Mouse (Mus musculus) MEL (cell line): Measurements from ENCODE around the gene Slc13a2. TPM values are rescaled to one million over a fixed set of nuclear protein-coding genes. Genes with fewer than 3 reads are reported as not detected.

Experiments used
- DNase-seq: peaks from one replicate; pipeline ENCODE4 v3.0.0; 2011; ENCODE audit warnings: low read depth, low spot score
- H3K27ac ChIP-seq: 2 replicates; pipeline ENCODE4 v1.5.1; 2012; ENCODE audit warnings: low read depth, mild to moderate bottlenecking, control low read depth, low read length, moderate library complexity; ENCODE audit not compliant: control insufficient read depth
- H3K27me3 ChIP-seq, 2 experiments: fragments of 150-350 bp in 1 of 2; sonication (generic) in 1 of 2; 2 replicates each; pipeline ENCODE4 v1.6.1; 2012; ENCODE audit warnings: low read length in 2 of 2, mild to moderate bottlenecking in 2 of 2, improper control_type of control experiment in 1 of 2, moderate library complexity in 1 of 2; ENCODE audit not compliant: insufficient read depth in 2 of 2, control insufficient read depth in 1 of 2
- H3K36me3 ChIP-seq, 2 experiments: 2 replicates each; pipeline ENCODE4 v1.6.1; 2012 to 2014; ENCODE audit warnings: low read length in 2 of 2, improper control_type of control experiment in 1 of 2, inconsistent platforms in 1 of 2, mild to moderate bottlenecking in 1 of 2; ENCODE audit not compliant: insufficient read depth in 2 of 2, control insufficient read depth in 1 of 2
- H3K4me1 ChIP-seq, 2 experiments: fragments of 150-350 bp in 1 of 2; sonication (generic) in 1 of 2; 2 replicates each; pipeline ENCODE4 v1.6.1; 2012; ENCODE audit warnings: low read length in 2 of 2, improper control_type of control experiment in 1 of 2, mild to moderate bottlenecking in 1 of 2; ENCODE audit not compliant: insufficient read depth in 2 of 2, control insufficient read depth in 1 of 2
- H3K4me3 ChIP-seq, 2 experiments: fragments of 150-350 bp in 1 of 2; sonication (generic) in 1 of 2; 2 replicates each; pipeline ENCODE4 v1.5.1; 2012; ENCODE audit warnings: low read depth in 2 of 2, low read length in 2 of 2, mild to moderate bottlenecking in 2 of 2, moderate library complexity in 2 of 2, control low read depth in 1 of 2, improper control_type of control experiment in 1 of 2; ENCODE audit not compliant: control insufficient read depth in 1 of 2, insufficient read depth in 1 of 2
- H3K79me2 ChIP-seq: 2 replicates; pipeline ENCODE4 v1.6.1; 2012; ENCODE audit warnings: mild to moderate bottlenecking, low read length, moderate library complexity; ENCODE audit not compliant: control insufficient read depth, poor library complexity, insufficient read depth
- H3K9ac ChIP-seq: 2 replicates; pipeline ENCODE4 v1.6.1; 2012; ENCODE audit warnings: low read depth, mild to moderate bottlenecking, control low read depth, low read length, moderate library complexity; ENCODE audit not compliant: control insufficient read depth, poor library complexity, severe bottlenecking
- H3K9me3 ChIP-seq: fragments of 150-350 bp; sonication (generic); replicated peaks from 2 replicates; pipeline ENCODE4 v1.6.1; 2012; ENCODE audit warnings: mild to moderate bottlenecking, low read length, improper control_type of control experiment, moderate library complexity; ENCODE audit not compliant: insufficient read depth
- BHLHE40 ChIP-seq: IDR thresholded peaks from 2 replicates; pipeline ENCODE4 v1.6.1; 2012; ENCODE audit warnings: low read depth, mild to moderate bottlenecking, inconsistent platforms, low read length, improper control_type of control experiment, borderline replicate concordance
- CTCF ChIP-seq, 3 experiments: IDR thresholded peaks in 2 of 3; conservative IDR thresholded peaks in 1 of 3; 2 replicates each; pipeline ENCODE4 v1.5.1; 2011 to 2012; ENCODE audit warnings: low read length in 3 of 3, low read depth in 2 of 3, mild to moderate bottlenecking in 2 of 3, improper control_type of control experiment in 1 of 3, inconsistent platforms in 1 of 3, mixed read lengths in 1 of 3, moderate library complexity in 1 of 3; ENCODE audit not compliant: control insufficient read depth in 1 of 3, insufficient read depth in 1 of 3, poor library complexity in 1 of 3, severe bottlenecking in 1 of 3
- E2F4 ChIP-seq: IDR thresholded peaks from 2 replicates; pipeline ENCODE4 v1.6.1; 2011; ENCODE audit warnings: low read depth, low read length, improper control_type of control experiment, borderline replicate concordance
- ELF1 ChIP-seq: IDR thresholded peaks from 2 replicates; pipeline ENCODE4 v1.6.1; 2014; ENCODE audit warnings: low read depth, mild to moderate bottlenecking, inconsistent platforms, low read length, improper control_type of control experiment, moderate library complexity
- EP300 ChIP-seq, 2 experiments: IDR thresholded peaks; 2 replicates each; pipeline ENCODE4 v1.6.1; 2011; ENCODE audit warnings: improper control_type of control experiment in 2 of 2, low read length in 2 of 2, low read depth in 1 of 2, mild to moderate bottlenecking in 1 of 2
- HCFC1 ChIP-seq: IDR thresholded peaks from 2 replicates; pipeline ENCODE4 v1.6.1; 2012; ENCODE audit warnings: low read depth, mild to moderate bottlenecking, inconsistent platforms, low read length, improper control_type of control experiment, moderate library complexity
- JUND ChIP-seq: IDR thresholded peaks from 2 replicates; pipeline ENCODE4 v1.6.1; 2011; ENCODE audit warnings: low read depth, mild to moderate bottlenecking, improper control_type of control experiment, low read length
- KAT2A ChIP-seq: conservative IDR thresholded peaks from 2 replicates; pipeline ENCODE4 v1.6.1; 2012; ENCODE audit warnings: low read depth, low read length, improper control_type of control experiment, inconsistent platforms
- MAFK ChIP-seq: IDR thresholded peaks from 2 replicates; pipeline ENCODE4 v1.6.1; 2011; ENCODE audit warnings: low read depth, mild to moderate bottlenecking, low read length, improper control_type of control experiment, borderline replicate concordance
- MXI1 ChIP-seq: IDR thresholded peaks from 2 replicates; pipeline ENCODE4 v1.6.1; 2011; ENCODE audit warnings: mild to moderate bottlenecking, low read depth, low read length, improper control_type of control experiment
- MYC ChIP-seq: IDR thresholded peaks from 2 replicates; pipeline ENCODE4 v1.6.1; 2011; ENCODE audit warnings: low read depth, mild to moderate bottlenecking, low read length, improper control_type of control experiment, moderate library complexity
- NELFE ChIP-seq: IDR thresholded peaks from 2 replicates; pipeline ENCODE4 v1.6.1; 2011; ENCODE audit warnings: low read depth, low read length, improper control_type of control experiment
- POLR2A ChIP-seq, 2 experiments: IDR thresholded peaks; 2 replicates each; pipeline ENCODE4 v1.6.1; 2011 to 2012; ENCODE audit warnings: low read length in 2 of 2, mild to moderate bottlenecking in 2 of 2, control low read depth in 1 of 2, improper control_type of control experiment in 1 of 2, low read depth in 1 of 2, moderate library complexity in 1 of 2; ENCODE audit not compliant: control insufficient read depth in 1 of 2, insufficient read depth in 1 of 2, poor library complexity in 1 of 2
- POLR2AphosphoS5 ChIP-seq: IDR thresholded peaks from 2 replicates; pipeline ENCODE4 v1.6.1; 2012; ENCODE audit warnings: low read depth, borderline replicate concordance, mild to moderate bottlenecking, inconsistent platforms, low read length, moderate library complexity, mixed read lengths
- RCOR1 ChIP-seq: IDR thresholded peaks from 2 replicates; pipeline ENCODE4 v1.6.1; 2012; ENCODE audit warnings: low read depth, mild to moderate bottlenecking, inconsistent platforms, low read length, improper control_type of control experiment
- SIN3A ChIP-seq: IDR thresholded peaks from 2 replicates; pipeline ENCODE4 v1.6.1; 2012; ENCODE audit warnings: low read length, improper control_type of control experiment, inconsistent platforms
- TAL1 ChIP-seq: IDR thresholded peaks from 2 replicates; pipeline ENCODE4 v1.6.1; 2012; ENCODE audit warnings: mild to moderate bottlenecking, inconsistent platforms, low read length, moderate library complexity, mixed read lengths
- UBTF ChIP-seq: IDR thresholded peaks from 2 replicates; pipeline ENCODE4 v1.6.1; 2012; ENCODE audit warnings: low read depth, mild to moderate bottlenecking, inconsistent platforms, low read length, improper control_type of control experiment, moderate library complexity, borderline replicate concordance; ENCODE audit not compliant: insufficient read depth
- USF1 ChIP-seq: IDR thresholded peaks from 2 replicates; pipeline ENCODE4 v1.6.1; 2014; ENCODE audit warnings: low read depth, mild to moderate bottlenecking, inconsistent platforms, low read length, improper control_type of control experiment, moderate library complexity
- USF2 ChIP-seq, 2 experiments: IDR thresholded peaks; 2 replicates each; pipeline ENCODE4 v1.6.1; 2011 to 2012; ENCODE audit warnings: improper control_type of control experiment in 2 of 2, low read length in 2 of 2, borderline replicate concordance in 1 of 2, inconsistent platforms in 1 of 2, low read depth in 1 of 2, mild to moderate bottlenecking in 1 of 2; ENCODE audit not compliant: insufficient read depth in 1 of 2
- ZC3H11A ChIP-seq: IDR thresholded peaks from 2 replicates; pipeline ENCODE4 v1.6.1; 2012; ENCODE audit warnings: low read depth, mild to moderate bottlenecking, inconsistent platforms, low read length, improper control_type of control experiment
- ZKSCAN1 ChIP-seq: IDR thresholded peaks from 2 replicates; pipeline ENCODE4 v1.6.1; 2012; ENCODE audit warnings: low read depth, mild to moderate bottlenecking, inconsistent platforms, low read length, improper control_type of control experiment, moderate library complexity
- ZMIZ1 ChIP-seq: IDR thresholded peaks from 2 replicates; pipeline ENCODE4 v1.6.1; 2012; ENCODE audit warnings: low read depth, mild to moderate bottlenecking, inconsistent platforms, low read length, improper control_type of control experiment, moderate library complexity
- ZNF384 ChIP-seq: IDR thresholded peaks from 2 replicates; pipeline ENCODE4 v1.6.1; 2012; ENCODE audit warnings: low read depth, mild to moderate bottlenecking, inconsistent platforms, low read length, improper control_type of control experiment
- polyA plus RNA-seq, 2 experiments: library from polyadenylated mRNA; stranded (reverse) in 1 of 2; unstranded in 1 of 2; fragments of >175 nt in 1 of 2; fragments of >200 nt in 1 of 2; gene quantifications; 2 replicates each; pipeline versions ENCODE4 v1.2.1 to v1.2.4; 2012; ENCODE audit warnings: low replicate concordance in 2 of 2, low read depth in 1 of 2; ENCODE audit not compliant: insufficient read length in 2 of 2, insufficient read depth in 1 of 2, missing spikeins in 1 of 2
- total RNA-seq: library from RNA; depleted of rRNA; stranded (reverse); fragments of 300-350 nt; gene quantifications from 2 replicates; pipeline ENCODE4 v1.2.3, GENCODE M21; 2012

The Slc13a2 gene
- total and polyA plus RNA-seq, 3 experiments: not detected

- TF ChIP-seq EP300 (IDR thresholded peaks at IDR 0.05; ENCODE audit: low read depth in 1 of 2, low read length in 2 of 2): peak; percentile 95 to 97
Measured at GRCm38 (mm10) chr11:78463286-78464036, 41.4 kb upstream of the Slc13a2 start (continued).

- no peaks in the 10 kb centered on the region; the same call in 1 of the 2 replicates for H3K79me2 ChIP-seq
- no peak for DNase-seq
- no peak for TF ChIP-seq KAT2A
- TF ChIP-seq USF2 (IDR thresholded peaks at IDR 0.05; ENCODE audit: borderline replicate concordance in 1 of 2, insufficient read depth in 1 of 2, low read depth in 1 of 2, low read length in 2 of 2): 0 out of 4 replicates have a peak, but pooled peaks of 1 of the 2 experiments have one; percentile 10
- no peak for TF ChIP-seq ZKSCAN1
- no peak for TF ChIP-seq NELFE
- TF ChIP-seq ZNF384: no peak
- no peak for TF ChIP-seq POLR2A (IDR thresholded peaks at IDR 0.05; ENCODE audit: control insufficient read depth in 1 of 2, insufficient read depth in 1 of 2, low read depth in 1 of 2, low read length in 2 of 2, poor library complexity in 1 of 2)
- TF ChIP-seq CTCF (IDR thresholded peaks at IDR 0.05 in 2 of 3, conservative IDR thresholded peaks at IDR 0.05 in 1 of 3; ENCODE audit: control insufficient read depth in 1 of 3, insufficient read depth in 1 of 3, low read depth in 2 of 3, low read length in 3 of 3, poor library complexity in 1 of 3, severe bottlenecking in 1 of 3): peak in 2 of 3 experiments; percentile 16 to 28; a peak in 2 of 6 replicates
- TF ChIP-seq POLR2AphosphoS5: no peak
- no peak for TF ChIP-seq BHLHE40
- no peak for TF ChIP-seq JUND
- no peak for TF ChIP-seq RCOR1
- TF ChIP-seq UBTF: no peak
- peak; percentile 77 for TF ChIP-seq MXI1
- no peak for TF ChIP-seq SIN3A
- no peak for TF ChIP-seq TAL1
- TF ChIP-seq USF1: no peak
- TF ChIP-seq MYC: no peak
- TF ChIP-seq ZMIZ1: no peak
- TF ChIP-seq ELF1: no peak
- no peak for TF ChIP-seq ZC3H11A
- no peak for TF ChIP-seq HCFC1
- no peak for TF ChIP-seq E2F4
- TF ChIP-seq MAFK: no peak
- TF ChIP-seq, all 39 proteins: peak for 3
- H3K27ac ChIP-seq: no peak overlapping the region
- peaks cover 16 to 37% of the 10 kb centered on the region in 2 experiments for H3K4me1 ChIP-seq
- no peak overlapping the region for H3K9ac ChIP-seq
- peaks cover 0 to 2% of the 10 kb centered on the region in 2 experiments; a peak in 2 of 4 replicates for H3K27me3 ChIP-seq
- H3K4me3 ChIP-seq: no peak overlapping the region
- H3K36me3 ChIP-seq: peaks cover 0 to 27% of the 10 kb centered on the region in 2 experiments; a peak in 2 of 4 replicates
- H3K9me3 ChIP-seq: no peaks in the 10 kb centered on the region
Measured at GRCm38 (mm10) chr11:78462669-78463068, 40.7 kb upstream of the Slc13a2 start.
